Mouse (Mus musculus) CD4-positive helper T cell, adult 2 months (primary cell): Measurements from ENCODE around the gene Tbl2.

Experiments used
- DNase-seq: peaks from one replicate; pipeline ENCODE4 v3.0.0-alpha.2; 2012; ENCODE audit warnings: low read depth, missing footprints, low spot score

The Tbl2 gene

DNA sequence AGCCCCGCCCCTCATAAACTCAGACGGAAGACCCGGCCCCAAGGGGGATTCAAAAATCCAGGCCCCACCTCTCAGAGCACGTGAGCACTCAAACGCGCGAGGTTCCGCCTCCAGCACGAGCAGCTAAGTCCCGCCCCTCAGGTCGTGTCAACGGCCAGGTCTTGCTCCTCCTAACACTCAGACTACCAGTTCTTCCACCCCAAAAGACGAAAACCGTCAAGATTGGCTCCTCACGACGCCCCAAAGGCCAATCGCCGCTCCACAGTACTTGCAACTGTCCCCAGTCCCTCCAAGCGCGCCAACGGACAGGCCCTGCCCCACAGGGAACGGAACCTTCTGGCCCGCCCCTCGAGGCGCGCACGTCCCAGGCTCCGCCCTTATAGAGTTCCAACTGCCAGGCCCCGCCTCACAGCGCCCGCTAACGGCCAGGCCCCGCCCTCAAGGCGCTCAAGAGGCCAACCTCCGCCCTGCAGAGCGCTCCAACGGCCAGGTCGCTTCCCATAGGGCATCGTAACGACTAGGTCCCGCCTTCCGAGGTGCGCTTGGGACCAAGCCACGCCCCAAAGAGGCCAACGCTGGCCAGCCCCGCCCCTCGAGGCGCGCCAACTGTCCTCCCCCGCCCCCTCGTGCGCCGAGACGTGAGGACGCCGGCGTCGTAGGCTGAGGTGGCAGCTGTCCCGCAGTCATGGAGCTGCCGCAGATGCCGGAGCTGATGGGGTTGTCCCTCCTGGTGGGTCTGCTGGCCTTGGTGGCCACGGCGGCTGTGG is at the start of gene Tbl2:
Gene Tbl2 (plus strand): TSS at position 605 of the 767 bp plus-strand sequence.
- DNase-seq: peak; percentile 100

- no peak for DNase-seq
These were observed 48.5 kb upstream of the Tbl2 start for GRCm38 (mm10) chr5:135100981-135101380.

DNA sequence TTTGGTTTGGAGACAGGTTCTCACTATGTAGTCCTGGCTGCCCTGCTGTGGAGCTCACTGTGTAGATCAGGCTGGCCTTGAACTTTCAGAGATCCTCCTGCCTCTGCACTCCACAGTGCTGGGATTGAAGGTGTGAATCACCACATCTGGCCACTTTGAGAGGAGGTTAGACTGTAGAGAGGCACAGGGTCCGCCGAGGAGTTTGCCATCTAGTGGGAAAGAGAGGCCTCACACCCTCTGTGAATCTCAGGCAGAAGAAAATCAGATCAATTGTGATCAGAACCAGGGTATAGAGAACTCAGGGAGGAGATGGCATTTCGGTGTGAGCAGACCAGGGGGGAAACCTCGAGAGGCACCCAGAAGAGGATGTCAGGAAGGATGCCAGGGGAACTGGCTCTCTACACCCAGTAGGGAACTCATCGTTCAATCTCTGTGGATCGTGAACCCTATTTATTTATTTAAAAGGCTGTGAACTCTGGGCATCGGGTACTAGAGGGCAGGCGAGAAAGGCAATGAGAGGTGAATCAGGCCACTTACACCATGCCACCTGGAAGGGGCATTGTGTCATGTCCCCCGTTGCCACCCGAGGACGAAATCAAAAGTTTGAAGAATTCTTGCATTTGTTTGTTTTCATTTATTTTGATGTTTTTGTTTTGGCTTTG is 45.3 kb upstream of the Tbl2 start:
- DNase-seq: peak; percentile 42

- DNase-seq: peak; percentile 87
These were observed 42.6 kb upstream of the Tbl2 start for GRCm38 (mm10) chr5:135106758-135107256.

DNA sequence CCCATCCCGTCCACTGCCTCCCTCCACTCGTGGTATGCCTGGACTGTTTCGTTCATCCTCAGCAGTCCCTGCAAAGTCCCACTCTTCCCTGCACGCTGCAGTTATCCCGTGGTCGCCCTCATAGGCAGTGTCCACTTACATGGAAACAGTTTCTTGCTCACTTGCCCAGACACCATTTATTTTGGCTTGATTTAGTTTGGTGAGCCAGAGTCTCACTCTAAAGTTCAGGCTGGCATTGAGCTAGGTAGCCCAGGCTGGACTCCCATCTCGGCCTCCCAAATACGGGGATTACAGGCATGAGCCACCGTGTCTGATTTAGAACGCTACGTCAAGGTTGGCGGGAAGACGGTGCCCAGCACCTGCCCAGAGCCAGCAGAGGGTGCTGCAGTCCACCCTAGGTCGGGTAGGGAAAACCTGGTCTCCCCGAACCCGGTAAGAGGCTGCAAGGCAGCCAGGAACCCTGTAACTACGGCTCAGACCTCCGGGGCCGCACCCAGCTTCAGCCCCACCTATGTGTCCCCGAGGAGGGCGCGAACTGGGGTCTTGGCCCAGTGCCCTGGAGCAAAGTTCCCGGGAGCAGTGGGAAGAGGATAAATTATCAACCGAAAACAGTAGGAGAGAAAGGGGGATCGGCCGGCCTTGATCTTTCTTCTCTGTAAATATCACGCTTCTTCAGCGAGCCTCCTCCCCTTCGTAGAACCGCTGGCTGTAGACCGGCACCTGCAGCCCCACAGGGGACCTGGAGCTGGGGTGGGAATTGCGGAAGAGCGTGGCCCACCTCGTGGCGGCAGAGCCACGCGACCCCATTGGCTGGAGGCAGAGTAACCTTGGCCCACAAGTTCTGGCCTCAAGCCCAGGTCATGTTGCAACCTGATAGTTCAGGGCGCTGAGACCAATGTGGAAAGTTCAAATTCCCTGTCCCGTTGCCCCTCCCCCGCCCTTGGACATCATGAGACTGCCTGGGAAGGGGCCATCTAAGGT is 41.6 kb upstream of the Tbl2 start:
- peak; percentile 57 for DNase-seq

DNA sequence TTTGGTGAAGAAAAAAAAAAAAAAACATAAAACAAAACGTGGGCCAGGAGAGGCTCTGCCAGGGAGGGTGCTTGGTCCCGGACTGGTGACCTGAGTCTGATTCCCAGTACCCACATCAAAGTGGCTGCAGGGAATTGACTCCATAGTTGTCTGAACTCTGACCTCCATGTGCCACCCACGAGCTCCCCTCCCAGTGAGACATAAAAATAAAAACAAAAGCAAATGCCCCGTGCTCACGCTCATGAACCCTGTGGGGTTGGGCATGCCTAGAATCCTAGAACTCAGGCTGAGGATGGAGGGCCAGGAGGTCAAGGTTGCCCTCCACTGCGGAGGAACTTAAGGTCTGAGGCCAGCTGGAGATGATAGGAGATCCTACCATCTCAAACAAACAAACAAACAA is 40.4 kb upstream of the Tbl2 start:
- no peak for DNase-seq

DNA sequence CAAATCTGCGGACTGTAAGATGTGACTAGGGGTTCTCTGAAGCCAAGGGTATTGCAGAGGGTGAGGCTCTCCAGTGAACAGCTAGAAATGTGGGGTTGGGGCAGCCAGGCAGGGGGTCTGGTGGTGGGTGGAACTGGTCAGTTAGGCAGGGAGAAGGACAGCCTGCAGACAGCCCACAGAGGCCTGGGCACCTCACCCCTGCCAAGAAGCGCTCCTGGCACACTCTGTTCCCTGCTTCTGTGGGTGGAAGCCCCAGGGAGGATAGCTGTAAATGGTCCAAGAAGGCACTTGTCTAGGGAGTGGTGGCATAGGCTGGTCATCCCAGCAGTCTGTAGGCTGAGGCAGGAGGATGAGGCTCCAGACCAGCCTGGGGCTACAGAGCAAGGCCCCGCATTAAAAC is 40.0 kb upstream of the Tbl2 start:
- no peak for DNase-seq

- DNase-seq: no peak
These were observed 39.5 kb upstream of the Tbl2 start for GRCm38 (mm10) chr5:135109976-135110375.

DNA sequence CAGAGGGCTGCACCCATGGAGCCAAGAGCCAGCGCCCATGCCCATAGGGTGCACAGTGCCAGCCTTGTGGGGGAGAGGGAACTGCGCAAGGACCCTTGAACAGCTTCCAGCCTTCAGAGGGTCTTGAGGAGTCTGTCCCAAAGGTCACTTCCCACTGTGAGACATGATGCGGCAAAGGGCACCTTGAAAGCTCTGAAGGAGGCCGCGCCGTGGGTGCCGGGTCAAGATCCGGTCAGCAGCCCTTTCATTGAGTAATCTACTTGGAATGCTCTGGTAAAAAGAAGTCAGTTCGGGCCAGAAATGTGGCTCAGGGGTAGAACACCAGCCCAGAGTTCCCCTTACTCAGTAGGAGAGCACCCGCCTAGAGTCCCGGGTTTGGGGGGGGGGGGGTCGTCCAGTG is 35.7 kb upstream of the Tbl2 start:
- DNase-seq: no peak

GRCm38 (mm10) chr5:135115241-135115640 is 34.2 kb upstream of the Tbl2 start:
- peak; percentile 88 for DNase-seq

DNA sequence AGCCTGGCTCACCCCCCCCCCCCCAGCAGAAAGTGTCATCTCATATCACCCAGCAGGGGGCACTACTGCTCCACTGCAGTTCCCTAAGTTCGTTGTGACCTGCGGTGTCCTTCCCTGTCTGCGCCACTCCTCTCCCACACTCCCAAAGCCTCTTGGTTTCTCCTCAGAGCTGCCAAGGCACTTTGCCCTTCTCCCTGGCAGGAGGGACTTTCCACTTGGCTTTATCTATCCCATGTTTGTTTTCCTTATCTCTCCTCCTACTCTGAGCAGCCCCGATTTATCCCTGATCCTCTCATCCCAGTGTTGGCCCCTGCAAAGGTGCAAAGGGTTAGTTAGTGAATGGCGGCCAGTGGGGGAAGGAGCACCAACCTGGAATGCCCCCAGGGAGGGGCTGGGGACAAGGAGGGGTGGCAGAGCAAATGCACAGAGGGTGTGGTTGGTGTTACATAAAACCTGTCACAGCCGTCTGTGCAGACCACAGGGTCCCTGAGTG is 30.8 kb upstream of the Tbl2 start:
- DNase-seq: peak; percentile 65

DNA sequence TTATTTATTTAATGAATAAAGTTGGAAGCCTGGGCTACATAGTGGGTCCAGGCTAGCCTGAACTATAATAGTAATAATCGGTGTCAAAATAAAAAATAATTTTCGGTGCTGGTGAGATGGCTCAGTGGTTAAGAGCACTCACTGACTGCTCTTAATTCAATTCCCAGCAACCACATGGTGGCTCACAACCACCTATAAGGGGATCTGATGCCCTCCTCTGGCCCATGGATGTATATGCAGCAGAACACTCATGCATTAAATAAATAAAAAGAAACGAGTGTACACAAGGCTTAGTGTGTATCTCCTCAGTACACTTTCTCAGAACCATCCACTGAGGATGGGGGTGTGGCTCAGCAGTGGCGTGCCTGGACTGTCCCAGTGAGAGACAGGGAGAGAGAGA is 28.7 kb upstream of the Tbl2 start:
- DNase-seq: no peak

- DNase-seq: no peak
These were observed 23.3 kb upstream of the Tbl2 start for GRCm38 (mm10) chr5:135126121-135126520.

DNA sequence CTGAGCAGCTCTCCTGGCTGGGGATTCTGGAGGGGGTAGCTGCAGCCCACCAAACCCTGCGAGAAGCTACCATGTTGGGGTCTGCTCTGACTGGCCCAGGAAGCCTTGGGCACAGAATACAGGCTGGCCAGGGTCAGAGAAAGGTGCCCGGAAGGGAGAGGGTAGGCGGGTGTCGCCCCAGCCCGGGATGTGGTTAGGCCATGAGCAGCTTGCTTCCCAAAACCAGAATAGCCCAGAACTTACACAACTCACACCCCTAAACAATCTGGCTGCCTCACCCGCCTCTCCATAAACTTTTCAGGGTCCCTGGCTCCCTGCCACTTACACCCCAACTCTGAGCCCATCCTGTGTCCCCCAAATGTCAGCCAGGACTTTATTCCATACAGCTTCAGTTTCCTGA is 21.8 kb upstream of the Tbl2 start:
- DNase-seq: no peak

DNA sequence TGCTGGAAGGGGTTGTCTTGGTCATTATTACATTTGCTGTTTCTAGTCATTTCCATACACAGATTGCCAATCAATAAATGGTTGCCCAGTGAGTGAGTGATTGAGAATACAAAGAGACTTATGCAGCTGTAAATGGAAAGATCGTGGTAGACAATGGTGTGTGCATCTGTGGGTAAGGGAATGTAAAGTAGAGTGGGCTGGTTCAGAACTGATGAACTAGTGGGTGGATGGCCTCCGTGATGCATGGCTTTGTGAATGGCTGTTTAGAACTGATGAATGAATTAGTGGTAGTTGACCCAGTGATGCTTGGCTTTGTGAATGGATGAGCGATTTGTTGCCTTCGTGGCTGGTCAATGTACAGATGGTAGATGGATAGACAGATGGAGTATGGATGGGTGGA is 19.7 kb upstream of the Tbl2 start:
- no peak for DNase-seq

GRCm38 (mm10) chr5:135133736-135134405 is 15.6 kb upstream of the Tbl2 start:
- peak; percentile 89 for DNase-seq

DNA sequence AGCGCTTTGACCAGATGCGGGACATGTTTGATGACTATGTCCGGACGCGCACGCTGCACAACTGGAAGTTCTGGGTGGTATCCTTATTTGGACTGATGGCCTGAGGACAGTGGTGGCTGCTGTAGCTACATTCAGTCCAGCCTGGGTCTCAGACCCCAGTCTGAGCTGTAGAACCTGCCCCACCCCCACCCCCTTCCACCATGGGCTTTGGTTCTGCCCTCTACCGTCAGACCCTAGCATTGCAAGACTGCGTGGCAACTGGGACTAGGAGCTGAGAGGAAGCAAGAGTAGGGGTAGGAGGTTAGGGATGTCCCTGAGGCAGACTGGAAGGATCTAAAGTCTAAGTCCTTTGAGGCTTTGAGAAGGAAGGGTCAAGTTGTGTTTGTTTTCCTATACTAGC is 14.9 kb upstream of the Tbl2 start:
- peak; percentile 41 for DNase-seq

- DNase-seq: no peak
These were observed 9.6 kb upstream of the Tbl2 start for GRCm38 (mm10) chr5:135139881-135140280.

GRCm38 (mm10) chr5:135144469-135144868 is 5.0 kb upstream of the Tbl2 start:
- DNase-seq: no peak

GRCm38 (mm10) chr5:135145532-135145931 is 3.9 kb upstream of the Tbl2 start:
- no peak for DNase-seq

DNA sequence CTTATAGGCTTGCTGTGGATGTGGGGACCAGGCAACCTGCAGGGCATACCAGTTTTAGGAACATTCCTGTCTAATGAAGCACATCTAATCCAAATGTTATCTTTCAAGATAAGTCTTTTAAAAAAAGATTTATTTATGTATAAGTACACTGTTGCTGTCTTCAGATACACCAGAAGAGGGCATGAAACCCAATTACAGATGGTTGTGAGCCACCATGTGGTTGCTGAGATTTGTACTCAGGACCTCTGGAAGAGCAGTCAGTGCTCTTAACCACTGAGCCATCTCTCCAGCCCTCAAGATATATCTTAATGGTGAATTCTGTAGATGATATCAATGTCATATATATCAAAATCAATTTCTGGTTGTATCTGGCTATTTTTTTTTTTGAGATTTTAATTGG is 3.5 kb upstream of the Tbl2 start:
- no peak for DNase-seq
